Mouse (Mus musculus) small intestine, adult 2 months (tissue): ENCODE data around the gene Patj.

Experiments used
- CTCF ChIP-seq: fragments of 200-500 bp; IDR thresholded peaks from 2 replicates; pipeline ENCODE4 v1.5.1; 2012; ENCODE audit warnings: low read depth, mild to moderate bottlenecking, control low read depth, inconsistent platforms, low read length, moderate library complexity, mixed read lengths; ENCODE audit not compliant: insufficient replicate concordance, insufficient read length; ENCODE audit errors: extremely low read depth
- POLR2A ChIP-seq: fragments of 200-500 bp; IDR thresholded peaks from 2 replicates; pipeline ENCODE4 v1.6.1; 2012; ENCODE audit warnings: low read depth, mild to moderate bottlenecking, control low read depth, inconsistent platforms, low read length, moderate library complexity

DNA sequence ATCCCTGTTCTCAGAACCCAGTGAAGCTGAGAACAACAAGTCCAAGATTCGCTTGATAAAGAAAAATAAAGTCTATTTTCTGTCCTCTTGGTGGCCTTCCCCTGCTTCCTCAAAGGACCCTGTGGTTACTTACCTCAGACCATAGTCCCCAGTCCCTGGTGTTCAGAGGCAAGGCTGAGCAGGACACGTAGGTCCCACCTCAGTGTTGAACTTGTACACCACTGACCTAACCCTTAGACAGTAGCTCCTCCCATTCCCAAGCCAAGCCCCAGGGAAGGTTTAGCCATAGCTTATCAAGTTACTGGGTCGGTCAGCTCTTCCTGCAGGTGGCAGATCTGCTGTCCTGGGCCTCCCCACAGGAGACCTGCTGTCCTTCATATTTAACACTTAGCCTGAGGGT lies 303.3 kb downstream of the Patj start:
- TF ChIP-seq POLR2A (no peak), CTCF (no peak)
